Mouse (Mus musculus): Measurements from ENCODE around the gene Elovl7. TPM values are rescaled to one million over a fixed set of nuclear protein-coding genes. Genes with fewer than 3 reads are reported as not detected.

The Elovl7 gene
- total RNA-seq, 2 experiments from 2014 or later = 0.44 to 1.1 TPM

DNA sequence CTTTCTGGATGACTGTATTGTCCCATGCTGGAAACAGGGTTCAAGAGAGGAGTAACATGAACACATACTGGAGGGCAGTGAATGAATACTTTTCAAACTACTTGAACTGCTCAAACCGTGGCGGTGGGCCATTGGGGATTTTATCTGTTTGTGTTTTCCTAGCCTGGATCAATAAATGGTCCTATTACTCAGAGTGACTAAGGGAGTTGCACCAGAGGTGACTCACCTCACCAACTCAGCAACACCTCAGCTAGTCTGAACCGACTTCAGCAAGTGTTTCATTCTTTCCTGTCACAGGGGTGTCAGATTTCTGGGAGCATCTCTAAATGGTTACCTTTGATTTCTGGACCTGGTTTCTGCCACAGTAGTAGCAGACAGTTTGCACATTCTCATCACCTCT is 15.0 kb downstream of the Elovl7 start:
- DNase-seq = no peak
- intact Hi-C loops (cut with DNase I; ENCODE audit: low total_unique reads) = no loop called here

DNA sequence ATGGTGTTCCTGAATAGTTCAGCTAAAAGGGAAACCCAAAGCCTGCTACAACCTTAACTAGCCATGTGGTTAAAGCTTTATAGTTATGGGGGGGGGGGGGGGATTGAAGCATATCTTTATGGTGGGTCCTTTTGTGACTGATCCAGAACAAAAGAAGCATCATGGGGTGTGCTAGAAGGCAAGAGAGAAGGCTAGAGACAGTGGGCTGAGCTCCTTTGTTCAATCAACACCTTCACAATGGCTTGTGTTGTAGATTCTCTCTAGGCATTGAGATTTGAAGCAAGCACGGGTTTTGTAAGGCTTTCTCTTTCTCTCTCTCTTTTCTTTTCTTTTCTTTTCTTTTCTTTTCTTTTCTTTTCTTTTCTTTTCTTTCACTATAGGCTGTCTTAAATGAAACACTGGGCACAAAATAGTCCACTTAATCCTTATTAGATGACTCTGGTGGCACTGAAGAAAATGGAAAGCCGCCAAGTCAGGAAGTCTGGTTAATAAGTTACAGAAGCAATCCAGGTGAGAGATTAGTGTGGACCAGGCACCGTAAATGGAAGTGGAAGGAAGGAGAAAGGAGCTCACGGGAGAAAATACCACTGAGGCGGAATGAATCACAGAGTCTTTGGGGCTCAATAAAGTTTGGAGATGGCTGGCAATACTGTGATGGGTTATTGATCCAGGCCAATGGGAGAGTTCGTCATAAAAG is 15.6 kb downstream of the Elovl7 start:
- intact Hi-C loops (cut with DNase I; ENCODE audit: low total_unique reads) = no loop called here

GRCm38 (mm10) chr13:108240012-108240411 is 25.8 kb downstream of the Elovl7 start:
- DNase-seq = peak; percentile 17
- intact Hi-C loops (cut with DNase I; ENCODE audit: low total_unique reads) = no loop called here

More for the DNA sequence above, 15.6 kb downstream of the Elovl7 start:
- no peak for DNase-seq

- intact Hi-C loops (cut with DNase I; ENCODE audit: low total_unique reads) = no loop called here
- no peak for DNase-seq
Observed at GRCm38 (mm10) chr13:108241715-108242114, 27.5 kb downstream of the Elovl7 start.

DNA sequence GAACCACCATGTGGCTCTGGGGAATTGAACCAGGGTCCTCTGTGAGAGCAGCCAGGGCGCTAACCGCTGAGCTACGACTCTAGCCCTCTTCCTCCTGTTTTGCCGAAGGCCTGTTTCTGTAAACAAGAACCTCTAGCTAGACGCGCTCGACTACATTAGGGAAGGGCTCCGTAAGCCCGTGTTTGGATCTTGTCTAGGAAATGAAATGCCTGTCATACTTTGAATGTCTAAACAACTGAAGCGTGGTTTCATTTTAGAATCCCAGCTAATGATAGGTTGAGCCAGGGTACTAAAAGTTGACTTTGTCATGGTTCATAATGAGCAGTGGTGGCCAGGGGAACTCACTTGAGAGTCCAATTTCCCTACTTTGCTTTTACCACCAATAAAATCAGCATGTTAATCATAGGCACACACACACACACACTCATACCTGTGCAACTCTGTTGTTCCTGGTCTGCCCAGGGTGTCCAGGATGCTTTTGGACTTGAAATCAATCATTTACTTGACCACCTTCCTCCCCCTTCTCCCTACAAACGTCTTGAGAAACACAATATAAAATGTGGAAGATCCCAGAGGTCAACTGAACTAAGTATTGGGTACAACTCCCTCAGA is 31.0 kb downstream of the Elovl7 start:
- no peak for DNase-seq
- intact Hi-C loops (cut with DNase I; ENCODE audit: low total_unique reads) = no loop called here

- DNase-seq = no peak
- intact Hi-C loops (cut with DNase I; ENCODE audit: low total_unique reads) = no loop called here
Observed at GRCm38 (mm10) chr13:108251106-108251505, 36.9 kb downstream of the Elovl7 start.

GRCm38 (mm10) chr13:108253977-108254376 is 39.8 kb downstream of the Elovl7 start:
- intact Hi-C loops (cut with DNase I; ENCODE audit: low total_unique reads) = no loop called here
- no peak for DNase-seq

- DNase-seq = no peak
- intact Hi-C loops (cut with DNase I; ENCODE audit: low total_unique reads) = no loop called here
Observed at GRCm38 (mm10) chr13:108263042-108263441, 48.8 kb downstream of the Elovl7 start.

- no peak for DNase-seq
- intact Hi-C loops (cut with DNase I; ENCODE audit: low total_unique reads) = no loop called here
Observed at GRCm38 (mm10) chr13:108265394-108265793, 51.2 kb downstream of the Elovl7 start.

DNA sequence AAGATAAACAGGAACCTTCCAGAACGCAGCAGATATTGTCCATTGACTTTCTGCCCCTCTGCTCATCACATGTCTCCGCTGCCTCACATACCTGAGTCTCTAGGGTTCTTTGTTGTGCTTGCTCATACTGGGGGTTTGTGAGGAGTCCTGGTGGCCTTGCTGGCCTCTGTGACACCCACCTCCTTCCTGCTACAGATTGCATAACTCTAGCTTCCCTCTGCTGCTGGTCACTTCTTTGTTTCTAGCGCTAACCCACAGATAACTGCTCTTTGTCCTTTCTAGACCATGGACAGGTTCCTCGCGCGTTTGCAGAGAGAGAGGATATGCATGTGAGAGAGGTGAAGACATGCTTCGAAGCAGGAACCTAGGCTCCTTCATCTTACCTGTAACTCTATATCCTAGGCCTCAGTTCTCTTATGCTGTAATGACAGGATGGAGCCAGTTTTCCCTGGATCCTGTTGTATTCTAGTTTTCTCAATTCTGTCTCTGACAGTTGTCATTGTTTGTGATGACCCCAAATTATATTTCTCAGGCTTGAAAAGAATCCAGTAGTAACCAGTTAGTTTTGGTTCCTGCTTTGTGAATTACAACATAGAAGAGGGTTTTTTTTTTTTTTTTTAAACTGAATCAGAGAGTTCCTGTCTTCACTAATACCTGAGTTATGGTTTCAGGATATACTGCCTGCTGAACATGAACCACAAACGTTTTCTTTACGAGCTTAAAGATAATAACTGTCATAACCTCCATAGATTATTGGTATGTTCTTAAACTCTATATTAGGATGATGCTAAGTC is 53.8 kb downstream of the Elovl7 start:
- intact Hi-C loops (cut with DNase I; ENCODE audit: low total_unique reads) = no loop called here

DNA sequence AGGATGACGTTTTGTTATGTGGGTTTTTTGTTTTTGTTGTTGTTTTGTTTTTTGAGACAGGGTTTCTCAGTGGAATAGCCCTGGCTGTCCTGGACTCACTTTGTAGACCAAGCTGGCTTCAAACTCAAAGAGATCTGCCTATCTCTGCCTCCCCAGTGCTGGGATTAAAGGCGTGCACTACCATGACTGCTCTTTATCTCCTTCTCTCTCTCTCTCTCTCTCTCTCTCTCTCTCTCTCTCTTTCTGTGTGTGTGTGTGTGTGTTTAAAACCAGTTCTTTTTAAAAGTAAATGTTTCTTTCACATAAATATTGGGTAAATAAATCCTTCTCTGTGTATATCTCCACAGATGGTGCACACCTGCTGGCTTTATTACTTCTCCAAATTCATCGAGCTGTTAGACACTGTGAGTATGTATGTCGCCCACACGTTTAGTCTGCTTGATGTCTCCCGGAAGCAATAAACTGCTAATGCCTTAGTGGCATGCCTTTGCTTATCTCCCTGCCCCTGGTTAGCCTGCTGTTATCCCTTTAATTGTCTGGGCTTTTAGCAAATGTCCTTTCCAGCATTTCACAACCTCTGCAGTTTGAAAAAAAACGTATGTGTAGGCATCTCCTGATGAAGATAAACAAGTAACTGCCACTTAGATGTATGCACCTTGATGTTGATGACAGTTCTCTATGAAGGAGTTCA is 57.4 kb downstream of the Elovl7 start:
- intact Hi-C loops (cut with DNase I; ENCODE audit: low total_unique reads) = no loop called here
- no peak for DNase-seq

More for the DNA sequence above, 53.8 kb downstream of the Elovl7 start:
- no peak for DNase-seq

DNA sequence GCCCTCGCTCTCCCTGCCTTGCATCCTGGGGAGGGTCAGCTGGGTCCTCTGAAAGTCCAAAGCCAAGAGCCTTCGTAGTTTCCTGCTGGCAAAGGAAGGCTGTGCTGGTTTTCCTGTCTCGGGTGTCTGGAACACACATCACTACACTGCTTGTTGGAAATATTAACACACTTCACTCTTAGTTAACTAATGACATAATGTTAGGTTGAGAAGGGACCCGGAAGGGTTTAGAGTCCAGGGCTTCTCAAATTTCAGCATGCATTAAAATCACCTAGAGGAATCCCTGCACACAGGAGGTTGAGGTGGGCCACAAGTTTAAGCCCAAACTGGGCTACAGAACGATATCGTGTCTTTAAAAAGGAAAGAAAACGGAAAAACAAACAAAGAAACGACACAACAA is 58.1 kb downstream of the Elovl7 start:
- DNase-seq = no peak
- intact Hi-C loops (cut with DNase I; ENCODE audit: low total_unique reads) = no loop called here

- no peak for DNase-seq
- intact Hi-C loops (cut with DNase I; ENCODE audit: low total_unique reads) = no loop called here
Observed at GRCm38 (mm10) chr13:108273034-108273433, 58.8 kb downstream of the Elovl7 start.

GRCm38 (mm10) chr13:108273456-108273855 is 59.3 kb downstream of the Elovl7 start:
- intact Hi-C loops (cut with DNase I; ENCODE audit: low total_unique reads) = no loop called here
- DNase-seq = no peak

GRCm38 (mm10) chr13:108276561-108276960 is 62.4 kb downstream of the Elovl7 start:
- intact Hi-C loops (cut with DNase I; ENCODE audit: low total_unique reads) = no loop called here
- DNase-seq = no peak

GRCm38 (mm10) chr13:108277320-108277719 is 63.1 kb downstream of the Elovl7 start:
- intact Hi-C loops (cut with DNase I; ENCODE audit: low total_unique reads) = no loop called here
- no peak for DNase-seq

- intact Hi-C loops (cut with DNase I; ENCODE audit: low total_unique reads) = no loop called here
Observed at GRCm38 (mm10) chr13:108278592-108278991, 64.4 kb downstream of the Elovl7 start.

GRCm38 (mm10) chr13:108284312-108284711 is 70.1 kb downstream of the Elovl7 start:
- intact Hi-C loops (cut with DNase I; ENCODE audit: low total_unique reads) = no loop called here
- DNase-seq = no peak

More at GRCm38 (mm10) chr13:108278592-108278991, 64.4 kb downstream of the Elovl7 start:
- DNase-seq = no peak

DNA sequence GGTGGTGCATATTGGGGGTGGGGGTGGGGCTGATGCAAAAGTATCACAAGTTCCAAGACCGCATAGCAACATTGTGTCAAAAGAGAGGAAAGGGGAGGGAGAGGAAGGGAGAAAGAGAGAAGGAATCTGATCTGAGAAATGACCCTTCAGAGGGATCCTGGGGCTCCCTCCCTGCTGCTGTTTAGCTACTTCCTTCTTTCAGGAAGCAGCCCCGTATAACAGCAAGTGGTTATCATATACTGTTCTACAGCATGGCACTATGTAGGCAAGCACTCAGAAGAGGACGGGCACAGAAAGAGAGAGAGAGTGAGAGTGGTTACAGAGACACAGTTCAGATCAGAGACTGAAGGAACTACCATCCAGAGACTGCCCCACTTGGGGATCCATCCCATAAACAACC is 73.7 kb downstream of the Elovl7 start:
- no peak for DNase-seq
- intact Hi-C loops (cut with DNase I; ENCODE audit: low total_unique reads) = no loop called here

- intact Hi-C loops (cut with DNase I; ENCODE audit: low total_unique reads) = no loop called here
Observed at GRCm38 (mm10) chr13:108289436-108289835, 75.2 kb downstream of the Elovl7 start.

More at GRCm38 (mm10) chr13:108289436-108289835, 75.2 kb downstream of the Elovl7 start:
- DNase-seq = no peak
